Mouse (Mus musculus) kidney, postnatal 10 days (tissue): Measurements from ENCODE around the gene Gm27021.

Experiments used
- DNase-seq: peaks from one replicate; pipeline ENCODE4 v3.0.0; 2021; ENCODE audit warnings: mixed read lengths

The Gm27021 gene

GRCm38 (mm10) chr8:120685097-120685496, 17.2 kb upstream of the Gm27021 start:
- DNase-seq, result no peak

DNA sequence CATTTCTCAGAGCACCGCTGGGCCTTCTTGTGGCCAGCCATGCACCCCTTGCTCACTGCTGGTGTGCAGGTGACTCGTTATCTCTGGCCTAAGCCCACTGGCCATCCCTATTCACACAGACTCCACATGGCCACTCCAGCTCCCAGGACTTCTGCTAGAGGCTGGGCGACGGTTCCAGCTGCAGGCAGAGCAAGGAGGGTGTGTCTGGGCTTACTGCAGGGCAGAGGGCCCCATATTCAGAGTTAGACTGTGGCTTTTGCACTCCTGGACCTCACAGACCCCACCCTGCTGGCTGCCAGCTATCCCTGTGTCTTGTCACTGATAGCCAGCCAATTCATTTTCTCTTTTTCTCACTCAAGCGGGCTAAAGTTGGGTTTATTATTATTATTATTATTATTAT, 16.2 kb upstream of the Gm27021 start:
- no peak for DNase-seq

- peak; percentile 90 for DNase-seq
Measured at GRCm38 (mm10) chr8:120683602-120684001, 15.7 kb upstream of the Gm27021 start.

DNA sequence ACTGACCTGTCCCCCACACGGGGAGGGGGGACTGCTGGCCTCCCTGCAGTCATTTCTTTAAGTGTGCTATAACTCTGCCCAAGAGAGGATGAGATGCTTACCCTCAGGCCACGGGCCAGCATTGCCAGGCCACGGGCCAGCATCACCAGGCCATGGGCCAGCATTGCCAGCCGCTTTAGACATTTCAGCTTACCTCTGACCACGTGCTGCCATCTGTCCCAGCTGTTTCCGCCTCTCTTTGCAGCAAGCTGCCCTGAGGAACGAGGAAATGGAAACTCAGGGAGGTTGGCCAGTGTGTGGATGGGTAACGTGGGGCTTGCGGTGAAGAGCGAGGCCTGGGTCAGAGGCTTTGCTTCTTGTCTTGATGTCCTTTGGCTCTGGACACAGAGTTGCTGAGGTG, 13.2 kb upstream of the Gm27021 start:
- DNase-seq, result no peak

DNA sequence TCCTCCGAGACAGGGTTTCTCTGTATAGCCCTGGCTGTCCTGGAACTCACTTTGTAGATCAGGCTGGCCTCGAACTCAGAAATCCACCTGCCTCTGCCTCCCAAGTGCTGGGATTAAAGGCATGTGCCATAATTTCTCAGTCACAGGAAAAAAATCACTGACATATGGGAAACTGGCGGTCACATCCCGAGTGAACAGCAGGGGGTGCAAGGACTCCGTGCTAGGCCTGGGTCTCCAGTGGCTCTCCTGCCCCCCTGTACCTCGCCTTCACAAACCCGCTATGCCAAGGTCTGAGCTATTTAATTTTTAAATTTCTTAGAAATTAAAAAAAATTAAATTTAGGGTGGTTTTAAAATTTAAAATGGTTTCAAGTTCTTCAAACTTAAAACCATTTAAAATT, 12.5 kb upstream of the Gm27021 start:
- DNase-seq, result peak; percentile 83

- DNase-seq, result no peak
Measured at GRCm38 (mm10) chr8:120679629-120680387, 11.9 kb upstream of the Gm27021 start.

DNA sequence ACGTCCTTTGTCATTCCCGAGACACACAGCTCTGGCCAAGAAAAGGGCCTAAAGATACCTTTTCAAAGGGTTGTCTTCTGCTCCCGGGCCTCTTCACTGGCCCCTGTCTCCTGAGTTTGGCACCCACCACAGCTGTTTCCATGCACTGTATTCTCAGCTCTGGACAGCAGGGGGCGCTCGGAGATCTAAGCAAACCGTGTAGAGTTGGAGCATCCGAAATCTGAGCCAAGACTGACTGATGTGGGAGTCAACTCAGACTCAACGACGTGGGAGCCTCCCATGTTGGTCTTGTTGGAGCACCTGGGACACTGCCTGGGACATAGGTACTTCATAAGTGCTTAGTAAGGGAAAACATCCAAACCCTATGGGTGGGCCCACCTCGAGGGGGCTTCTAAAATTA, 10.6 kb upstream of the Gm27021 start:
- peak; percentile 93 for DNase-seq

GRCm38 (mm10) chr8:120675718-120676117, 7.8 kb upstream of the Gm27021 start:
- DNase-seq, result no peak

GRCm38 (mm10) chr8:120673298-120673697, 5.4 kb upstream of the Gm27021 start:
- DNase-seq, result no peak

DNA sequence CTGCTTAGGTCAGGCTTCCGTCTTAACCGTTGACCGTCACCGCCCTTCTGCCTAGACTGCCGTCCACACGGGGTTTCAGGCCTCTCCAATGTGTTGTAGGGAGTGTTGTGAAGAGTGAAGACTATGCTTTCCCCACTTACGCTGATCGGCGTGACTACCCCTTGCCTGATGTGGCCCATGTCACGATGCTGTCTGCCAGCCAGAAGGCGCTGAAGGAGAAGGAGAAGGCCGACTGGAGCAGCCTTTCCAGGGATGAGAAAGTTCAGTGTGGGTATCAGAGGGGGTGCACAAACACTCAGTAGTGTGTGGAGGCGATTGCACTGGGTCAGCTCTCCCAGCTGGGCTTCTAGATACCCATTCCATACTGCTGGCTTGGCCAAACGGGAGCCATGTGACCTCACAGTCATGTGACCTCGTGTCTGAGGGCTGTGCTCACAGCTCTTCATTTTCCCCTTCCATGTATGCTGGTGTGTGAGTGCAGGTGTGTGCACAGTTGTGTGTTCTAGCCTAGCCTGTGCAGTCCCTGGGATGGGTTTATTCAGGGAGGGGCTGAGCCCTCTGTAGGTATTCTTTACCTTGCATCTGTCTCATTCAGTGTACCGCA, 4.8 kb upstream of the Gm27021 start:
- DNase-seq, result no peak

DNA sequence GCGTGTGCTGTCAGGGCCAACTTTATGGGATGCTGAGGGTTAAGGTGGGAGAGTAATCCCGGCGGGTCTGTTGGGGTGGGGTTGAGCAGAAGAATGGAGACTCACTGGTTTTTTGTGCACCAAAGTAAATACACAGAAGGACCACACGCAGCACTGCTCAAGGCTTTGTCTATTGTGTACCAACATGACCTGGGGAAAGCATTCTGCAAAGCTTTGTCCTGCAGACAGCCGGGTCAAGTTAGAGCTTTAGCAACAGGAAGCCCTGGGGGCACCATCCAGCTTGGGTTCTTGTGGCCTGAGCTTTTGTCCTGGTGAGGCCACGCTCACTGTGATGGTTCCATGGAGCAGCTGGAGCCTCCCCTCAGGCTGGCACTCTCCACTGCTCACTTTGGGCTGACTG, 3.9 kb upstream of the Gm27021 start:
- DNase-seq, result no peak

- DNase-seq, result no peak
Measured at GRCm38 (mm10) chr8:120668374-120668905, 561 bp upstream of the Gm27021 start, which contains the start of gene Emc8. Emc8 (minus strand) TSS chr8:120668573.

- DNase-seq, result no peak
Measured at GRCm38 (mm10) chr8:120666807-120667470, 940 bp downstream of the Gm27021 start.

GRCm38 (mm10) chr8:120665726-120666455, 2.0 kb downstream of the Gm27021 start:
- no peak for DNase-seq

- DNase-seq, result no peak
Measured at GRCm38 (mm10) chr8:120664566-120664965, 3.3 kb downstream of the Gm27021 start.

GRCm38 (mm10) chr8:120657415-120657814, 10.5 kb downstream of the Gm27021 start:
- DNase-seq, result no peak

DNA sequence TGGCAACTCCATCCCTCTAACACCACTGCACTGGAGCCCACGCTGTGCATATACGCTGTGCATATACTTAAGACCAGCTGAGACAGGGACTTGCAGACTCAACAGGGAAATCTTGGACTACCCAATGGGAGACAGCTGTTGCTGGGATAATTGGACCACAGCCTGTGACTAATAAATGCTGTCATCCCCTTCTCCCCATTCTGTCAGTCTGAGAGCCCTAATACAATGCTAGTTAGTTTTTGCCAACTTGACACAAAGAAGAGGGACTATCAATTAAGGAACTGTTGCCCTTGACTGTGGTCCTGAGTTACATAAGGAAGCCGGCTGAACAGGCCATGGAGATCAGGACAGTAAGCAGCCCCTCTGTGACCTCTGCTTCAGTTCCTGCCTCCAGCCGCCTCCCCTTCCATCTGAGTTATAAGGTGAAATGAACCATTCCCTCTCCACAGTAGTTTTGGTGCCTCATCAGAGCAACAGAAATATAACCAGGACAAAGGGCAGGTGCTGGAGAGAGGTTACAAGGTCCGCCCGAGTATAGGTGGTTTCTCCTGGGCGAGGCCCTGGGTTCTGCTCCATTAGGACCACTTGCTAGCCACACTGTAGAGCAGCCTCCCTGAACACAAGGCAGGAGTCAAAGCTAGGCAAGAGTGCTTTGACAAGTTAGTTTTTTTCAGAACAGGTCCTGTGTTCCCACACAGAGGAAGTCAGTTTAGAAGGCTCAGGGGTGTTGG, 11.4 kb downstream of the Gm27021 start:
- no peak for DNase-seq

DNA sequence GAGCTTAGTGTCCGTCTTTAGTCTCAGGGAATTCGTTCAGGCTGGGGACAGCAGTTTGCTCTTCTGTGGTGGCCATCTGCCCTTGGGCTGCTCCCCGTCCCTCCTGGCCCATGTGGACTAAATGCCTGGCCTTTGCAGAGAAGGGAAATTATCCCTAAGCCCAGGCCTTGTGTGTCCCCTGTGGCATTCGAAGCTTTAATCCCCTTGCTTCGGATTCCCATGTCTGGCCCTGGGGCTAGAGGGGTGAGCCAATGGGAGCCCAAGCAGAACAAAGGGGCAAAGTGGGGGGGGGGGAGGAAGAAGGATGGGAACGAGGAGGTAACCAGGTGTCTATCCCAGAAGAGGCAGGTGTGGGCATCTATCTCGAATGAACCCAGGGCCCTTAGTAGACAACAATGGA, 20.3 kb downstream of the Gm27021 start, which contains the start of gene 1190005I06Rik:
TSS of gene 1190005I06Rik (minus strand) at position 101 of the 400 bp plus-strand sequence.
- DNase-seq, result no peak

DNA sequence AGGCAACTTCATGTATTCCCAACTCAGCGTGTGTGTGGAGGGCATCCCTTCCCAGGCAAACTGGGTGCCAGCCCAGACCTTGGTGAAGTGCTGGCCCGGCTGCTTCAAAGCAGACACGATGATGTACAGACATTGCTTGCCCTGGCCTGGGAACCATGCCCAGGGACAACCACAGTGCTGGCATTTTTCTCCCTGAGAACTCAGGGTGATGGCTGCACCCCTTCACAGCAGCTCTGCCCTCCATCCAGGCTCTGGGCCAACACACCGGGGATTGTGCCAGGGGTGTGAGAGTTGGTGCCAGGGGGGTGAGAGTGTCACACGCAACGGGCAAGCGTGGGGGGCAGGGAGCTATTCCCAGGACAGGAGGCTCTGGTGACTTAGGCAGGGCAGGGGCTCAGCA, 23.2 kb downstream of the Gm27021 start:
- DNase-seq, result peak; percentile 47

- no peak for DNase-seq
Measured at GRCm38 (mm10) chr8:120642031-120642662, 25.7 kb downstream of the Gm27021 start.

DNA sequence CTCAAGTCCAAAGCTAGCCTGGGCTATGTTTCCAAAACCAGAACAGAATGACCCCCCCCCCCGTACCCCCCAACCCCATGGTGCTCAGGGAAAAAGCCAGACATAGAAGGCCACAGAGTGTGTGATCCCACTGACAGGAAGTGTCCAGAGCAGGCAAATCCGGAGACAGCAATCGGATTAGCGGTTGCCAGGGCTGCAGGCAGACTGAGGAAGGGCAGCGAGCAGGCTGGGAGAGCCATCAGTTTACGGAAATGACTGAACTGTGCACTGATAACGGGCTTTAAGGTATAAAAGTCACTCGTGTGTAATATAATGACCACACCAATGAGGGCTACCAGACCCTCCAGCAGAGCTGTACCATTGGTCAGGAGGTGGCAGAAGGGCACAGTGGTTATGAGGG, 26.6 kb downstream of the Gm27021 start:
- no peak for DNase-seq
